Mouse (Mus musculus): Measurements from ENCODE around the gene Rbfox3.

DNA sequence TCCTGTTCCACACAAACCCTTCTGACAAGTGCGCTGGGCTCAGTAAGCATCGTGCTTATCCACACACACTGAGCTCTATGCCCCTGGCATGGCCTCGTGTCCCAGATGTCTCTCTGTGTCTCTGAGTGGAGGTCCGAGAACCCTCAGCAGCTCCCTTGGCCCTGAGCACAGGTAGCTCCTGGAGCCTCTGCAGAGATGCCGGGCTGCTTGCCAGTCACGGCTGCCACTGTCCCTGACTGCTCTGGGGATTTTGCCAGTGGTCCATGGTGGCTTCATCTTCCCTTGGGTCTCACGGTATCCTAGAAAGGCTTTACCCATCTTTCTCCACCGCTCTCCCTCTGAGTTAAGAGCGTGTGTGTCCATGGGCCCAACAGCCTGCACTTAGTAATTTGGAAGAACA, 199.3 kb downstream of the Rbfox3 start:
- TF ChIP-seq POLR2A (IDR thresholded peaks at IDR 0.05; ENCODE audit: insufficient read length, low read depth) (no peak), MAX (IDR thresholded peaks at IDR 0.05; ENCODE audit: low read depth) (no peak), POLR2AphosphoS2 (IDR thresholded peaks at IDR 0.05; ENCODE audit: insufficient read length, low read depth) (no peak), SRF (IDR thresholded peaks at IDR 0.05; ENCODE audit: control insufficient read depth, insufficient read length, low read depth) (no peak), TCF3 (IDR thresholded peaks at IDR 0.05; ENCODE audit: insufficient read length, low read depth) (no peak), MYOG (IDR thresholded peaks at IDR 0.05; ENCODE audit: control insufficient read depth in 1 of 3, insufficient read depth in 1 of 3, insufficient read length in 2 of 3, low read depth in 2 of 3) (no peak), E2F4 (IDR thresholded peaks at IDR 0.05; ENCODE audit: insufficient read depth) (no peak)

Data from myocyte (in vitro differentiated cells).